20 mouse cellular contexts compared by ENCODE assay signal in the genomic region with DNA sequence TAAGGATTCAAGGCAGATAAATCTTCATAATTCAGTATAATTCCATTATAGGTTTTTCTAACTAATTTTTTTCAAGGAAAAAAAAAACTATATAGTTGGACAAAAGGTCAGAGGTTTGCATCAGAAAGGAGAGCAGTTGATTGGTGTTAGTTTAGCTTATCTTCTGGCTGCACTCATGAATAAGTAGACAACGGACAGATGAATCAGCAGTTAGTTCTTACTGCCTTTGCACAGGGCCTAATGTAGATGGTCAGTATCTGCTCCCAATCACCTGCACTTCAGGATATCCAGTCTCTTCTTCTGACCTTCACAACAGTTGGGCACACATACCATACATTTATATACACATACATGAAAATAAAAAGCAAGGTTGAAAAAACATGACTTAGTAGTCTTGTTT.
DNase-seq lines count a peak whose midpoint lies in the region; ATAC-seq and TF ChIP-seq lines count a peak whose summit lies in the region.
"Had no signal": no experiment of that assay in that cellular context is flagged by ENCODE, and none has a peak within 500 bp of the region (broad histone marks: within the 10 kb centered on the region; RNA-seq: fewer than 3 reads in every experiment).

No protein-coding gene starts in this region.

- no peaks in the 10 kb centered on the region for H3K9me3 ChIP-seq in G1E (replicated peaks)

- no peak overlapping the region for H3K4me3 ChIP-seq in G1E (ENCODE audit: low read depth, low read length)

- no peak for TF ChIP-seq CTCF in G1E (IDR thresholded peaks at IDR 0.05; ENCODE audit: low read depth, low read length)

- no peaks in the 10 kb centered on the region for H3K36me3 ChIP-seq in G1E (replicated peaks)

- no peaks in the 10 kb centered on the region for H3K27me3 ChIP-seq in G1E (ENCODE audit: insufficient read depth, low read length)
- H3K27me3 ChIP-seq: CH12.LX, Patski had no signal

- peak; percentile 93 for ATAC-seq in G1E (ENCODE audit: extremely low read depth, insufficient number of reproducible peaks, low FRiP score, poor library complexity, severe bottlenecking)
- ATAC-seq: activated CD4-positive, CD25-positive, alpha-beta regulatory T cell, adult 4 months; CD4-positive, CD25-positive, alpha-beta regulatory T cell, adult 4 months; Patski had no signal

- DNase-seq in 416B (ENCODE audit: low read depth), result peak; percentile 1
- peak; percentile 1 for DNase-seq in G1E (ENCODE audit: low spot score)
- DNase-seq in spleen, postnatal 4 days (ENCODE audit: low spot score in 2 of 2), result no peak
- no peak for DNase-seq in heart, postnatal 4 days
- DNase-seq: adrenal gland, adult 2 months; adrenal gland, adult 8-10 months; adrenal gland, postnatal 10 days; adrenal gland, postnatal 14 days; adrenal gland, postnatal 25 days; adrenal gland, postnatal 36 days; B cell, adult 2 months; cerebellum, adult 11 months; cerebellum, adult 11-12 months; cerebellum, adult 18-20 months; cerebellum, adult 2 months; cerebellum, adult 8-10 months had no signal

- H3K4me1 ChIP-seq in G1E (ENCODE audit: insufficient read depth, low read depth, low read length), result peaks cover 30% of the 10 kb centered on the region

Comparison
In these comparisons a context has a peak if more than half of its experiments do, and no peak if none do; other contexts are left out.
1. DNase-seq: peak in 416B (single experiment) and G1E (single experiment); none in spleen, postnatal 4 days (0 of 2) and heart, postnatal 4 days (single experiment).